Mouse (Mus musculus): ENCODE measurements at regions not wholly inside any gene's neighbourhood (a gene's known extent, or its start where the extent isn't known, plus 50 kb on each side); places are given as distances from the start of the nearest gene placed in this dataset.

DNA sequence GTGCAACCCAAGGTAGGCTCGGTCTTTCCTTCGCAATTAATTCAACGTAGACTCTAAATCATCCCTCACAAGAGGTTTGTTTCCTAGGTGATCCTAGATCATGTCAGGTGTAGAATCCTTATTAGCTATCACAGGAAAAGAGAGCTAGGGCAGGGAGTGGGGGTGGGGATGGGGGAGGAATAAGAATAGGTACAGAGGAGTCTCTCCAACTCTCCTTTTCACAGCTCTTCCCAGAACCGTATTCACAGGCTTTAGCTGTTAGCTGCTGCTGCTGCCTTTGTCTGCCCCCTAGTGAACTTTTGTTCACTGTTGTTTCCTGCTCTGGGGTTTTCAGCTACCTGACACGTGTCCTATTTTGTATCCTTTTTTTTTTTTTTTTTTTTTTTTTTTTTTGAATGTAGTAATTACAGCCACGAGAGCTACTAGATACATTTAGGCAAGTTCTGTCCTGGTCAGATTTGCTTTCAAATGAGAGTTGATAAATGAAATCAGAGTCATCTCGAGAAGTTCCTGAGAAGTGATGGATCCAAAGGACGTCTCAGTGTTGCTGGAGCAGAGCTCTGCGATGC is 131.7 kb upstream of the Nrsn1 start:
- Histone ChIP-seq H3K9me3 (ENCODE audit: control insufficient read depth, low read length) (no peaks in the 10 kb centered on the region), H3K9ac (ENCODE audit: low read length) (no peak overlapping the region), H3K4me1 (replicated peaks; ENCODE audit: control insufficient read depth, insufficient read depth, low read length) (peaks cover 4% of the 10 kb centered on the region; the same call in 1 of the 2 replicates), H3K36me3 (ENCODE audit: control insufficient read depth, insufficient read depth, low read length) (no peaks in the 10 kb centered on the region), H3K27me3 (ENCODE audit: control insufficient read depth, insufficient read depth, low read length) (no peaks in the 10 kb centered on the region; the same call in 1 of the 2 replicates), H3K4me3 (ENCODE audit: low read depth, low read length) (no peak overlapping the region), H3K27ac (ENCODE audit: low read depth, low read length) (peak overlapping the region; percentile 33; the same call in 1 of the 2 replicates), H3K4me2 (ENCODE audit: low read depth, low read length, severe bottlenecking) (no peak overlapping the region)
- DNase-seq (ENCODE audit: low spot score) = no peak
- 31% methylated on average over 9 of the region's 9 CpGs for WGBS
- peak; percentile 45; the same call in 1 of the 2 replicates for ATAC-seq (replicated peaks; ENCODE audit: low FRiP score)

DNA sequence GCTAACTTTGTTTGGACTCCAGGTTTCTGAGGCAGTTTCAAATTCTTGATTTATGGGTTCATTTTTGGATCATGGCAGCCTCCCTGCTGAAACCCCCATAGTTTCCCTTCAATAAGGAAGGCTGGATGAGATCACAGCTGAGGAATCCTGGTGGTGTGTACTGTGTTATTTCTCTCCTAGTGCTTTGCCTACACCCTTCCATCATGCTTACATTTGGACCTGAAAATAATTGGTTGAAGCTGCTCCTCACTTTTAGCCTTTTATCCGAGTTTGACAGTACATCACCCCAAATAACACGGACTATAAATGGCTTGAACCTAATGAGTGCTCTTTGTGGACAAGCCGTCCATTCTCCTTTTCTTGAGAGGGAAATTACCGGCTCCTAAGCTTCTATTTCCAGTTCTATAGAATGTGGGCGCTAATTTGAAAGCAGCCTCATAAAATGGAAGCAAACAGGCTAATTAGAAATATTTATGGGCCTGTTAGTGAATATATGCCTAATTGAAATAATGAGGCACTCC is 122.5 kb upstream of the Nrsn1 start:
- no peak overlapping the region for H3K4me2 ChIP-seq (ENCODE audit: low read depth, low read length, severe bottlenecking)
- H3K27ac ChIP-seq (ENCODE audit: low read depth, low read length) = no peak overlapping the region
- H3K36me3 ChIP-seq (ENCODE audit: control insufficient read depth, insufficient read depth, low read length) = no peaks in the 10 kb centered on the region
- no peaks in the 10 kb centered on the region for H3K4me1 ChIP-seq (replicated peaks; ENCODE audit: control insufficient read depth, insufficient read depth, low read length)
- 38% methylated on average over 5 of the region's 5 CpGs for WGBS
- ATAC-seq (replicated peaks; ENCODE audit: low FRiP score) (peak; percentile 92), DNase-seq (ENCODE audit: low spot score) (no peak)
- no peaks in the 10 kb centered on the region for H3K9me3 ChIP-seq (ENCODE audit: control insufficient read depth, low read length)
- no peak overlapping the region for H3K9ac ChIP-seq (ENCODE audit: low read length)
- peaks cover 6% of the 10 kb centered on the region; the same call in 1 of the 2 replicates for H3K27me3 ChIP-seq (ENCODE audit: control insufficient read depth, insufficient read depth, low read length)
- no peak overlapping the region for H3K4me3 ChIP-seq (ENCODE audit: low read depth, low read length)

GRCm38 (mm10) chr13:25362627-25362967 is 92.3 kb upstream of the Nrsn1 start:
- DNase-seq (ENCODE audit: low spot score) (no peak), ATAC-seq (replicated peaks; ENCODE audit: low FRiP score) (no peak)
- 70% methylated on average over 4 of the region's 4 CpGs for WGBS
- Histone ChIP-seq H3K9me3 (ENCODE audit: control insufficient read depth, low read length) (no peaks in the 10 kb centered on the region), H3K27ac (ENCODE audit: low read depth, low read length) (no peak overlapping the region), H3K27me3 (ENCODE audit: control insufficient read depth, insufficient read depth, low read length) (no peaks in the 10 kb centered on the region), H3K9ac (ENCODE audit: low read length) (no peak overlapping the region), H3K36me3 (ENCODE audit: control insufficient read depth, insufficient read depth, low read length) (no peaks in the 10 kb centered on the region), H3K4me3 (ENCODE audit: low read depth, low read length) (no peak overlapping the region), H3K4me2 (ENCODE audit: low read depth, low read length, severe bottlenecking) (no peak overlapping the region), H3K4me1 (replicated peaks; ENCODE audit: control insufficient read depth, insufficient read depth, low read length) (no peaks in the 10 kb centered on the region)

- WGBS = 50% methylated on average over 7 of the region's 7 CpGs
Measured at GRCm38 (mm10) chr13:25361850-25362626, 91.7 kb upstream of the Nrsn1 start.

GRCm38 (mm10) chr13:25347558-25347957 is 77.3 kb upstream of the Nrsn1 start:
- 54% methylated on average over 5 of the region's 5 CpGs for WGBS

More at GRCm38 (mm10) chr13:25361850-25362626, 91.7 kb upstream of the Nrsn1 start:
- H3K36me3 ChIP-seq (ENCODE audit: control insufficient read depth, insufficient read depth, low read length) = no peaks in the 10 kb centered on the region
- H3K27me3 ChIP-seq (ENCODE audit: control insufficient read depth, insufficient read depth, low read length) = no peaks in the 10 kb centered on the region
- H3K4me1 ChIP-seq (replicated peaks; ENCODE audit: control insufficient read depth, insufficient read depth, low read length) = no peaks in the 10 kb centered on the region
- ATAC-seq (replicated peaks; ENCODE audit: low FRiP score) (no peak), DNase-seq (ENCODE audit: low spot score) (no peak)
- H3K9ac ChIP-seq (ENCODE audit: low read length) = no peak overlapping the region
- H3K4me2 ChIP-seq (ENCODE audit: low read depth, low read length, severe bottlenecking) = no peak overlapping the region
- no peak overlapping the region for H3K27ac ChIP-seq (ENCODE audit: low read depth, low read length)
- H3K9me3 ChIP-seq (ENCODE audit: control insufficient read depth, low read length) = no peaks in the 10 kb centered on the region
- no peak overlapping the region for H3K4me3 ChIP-seq (ENCODE audit: low read depth, low read length)

DNA sequence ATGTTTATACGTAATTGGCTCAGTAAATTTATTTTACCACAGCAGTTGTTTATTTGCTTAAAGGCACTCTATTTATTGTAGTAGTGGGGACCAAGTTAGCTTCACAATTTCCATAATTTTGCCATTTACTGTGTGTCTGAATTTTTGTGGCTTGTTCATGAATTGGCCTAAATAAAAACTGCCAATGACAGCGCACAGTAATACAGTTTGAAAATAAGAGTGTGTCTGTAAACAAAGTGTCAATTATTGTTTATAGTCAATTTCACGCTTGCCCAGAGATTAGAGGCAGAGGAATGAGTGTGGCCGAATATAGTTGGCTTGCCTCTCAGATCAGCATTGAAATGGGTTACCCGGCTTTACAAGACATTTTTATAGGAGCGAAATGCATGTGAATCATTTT is 73.0 kb upstream of the Nrsn1 start:
- WGBS = 91% methylated on average over 6 of the region's 6 CpGs
- Histone ChIP-seq H3K36me3 (ENCODE audit: control insufficient read depth, insufficient read depth, low read length) (no peaks in the 10 kb centered on the region), H3K9me3 (ENCODE audit: control insufficient read depth, low read length) (no peaks in the 10 kb centered on the region), H3K27me3 (ENCODE audit: control insufficient read depth, insufficient read depth, low read length) (no peaks in the 10 kb centered on the region), H3K9ac (ENCODE audit: low read length) (no peak overlapping the region), H3K4me2 (ENCODE audit: low read depth, low read length, severe bottlenecking) (no peak overlapping the region), H3K4me3 (ENCODE audit: low read depth, low read length) (no peak overlapping the region), H3K4me1 (replicated peaks; ENCODE audit: control insufficient read depth, insufficient read depth, low read length) (no peaks in the 10 kb centered on the region), H3K27ac (ENCODE audit: low read depth, low read length) (no peak overlapping the region)
- ATAC-seq (replicated peaks; ENCODE audit: low FRiP score) (no peak), DNase-seq (ENCODE audit: low spot score) (no peak)

More at GRCm38 (mm10) chr13:25347558-25347957, 77.3 kb upstream of the Nrsn1 start:
- no peak overlapping the region for H3K4me2 ChIP-seq (ENCODE audit: low read depth, low read length, severe bottlenecking)
- no peaks in the 10 kb centered on the region for H3K4me1 ChIP-seq (replicated peaks; ENCODE audit: control insufficient read depth, insufficient read depth, low read length)
- H3K4me3 ChIP-seq (ENCODE audit: low read depth, low read length) = no peak overlapping the region
- H3K27me3 ChIP-seq (ENCODE audit: control insufficient read depth, insufficient read depth, low read length) = no peaks in the 10 kb centered on the region
- H3K9ac ChIP-seq (ENCODE audit: low read length) = no peak overlapping the region
- H3K9me3 ChIP-seq (ENCODE audit: control insufficient read depth, low read length) = no peaks in the 10 kb centered on the region
- ATAC-seq (replicated peaks; ENCODE audit: low FRiP score) = no peak
- H3K36me3 ChIP-seq (ENCODE audit: control insufficient read depth, insufficient read depth, low read length) = no peaks in the 10 kb centered on the region
- no peak overlapping the region for H3K27ac ChIP-seq (ENCODE audit: low read depth, low read length)
- no peak for DNase-seq (ENCODE audit: low spot score)

- ATAC-seq (replicated peaks; ENCODE audit: low FRiP score) (no peak), DNase-seq (ENCODE audit: low spot score) (no peak)
- Histone ChIP-seq H3K27me3 (ENCODE audit: control insufficient read depth, insufficient read depth, low read length) (no peaks in the 10 kb centered on the region), H3K4me1 (replicated peaks; ENCODE audit: control insufficient read depth, insufficient read depth, low read length) (no peaks in the 10 kb centered on the region), H3K9me3 (ENCODE audit: control insufficient read depth, low read length) (no peaks in the 10 kb centered on the region), H3K9ac (ENCODE audit: low read length) (no peak overlapping the region), H3K4me3 (ENCODE audit: low read depth, low read length) (no peak overlapping the region), H3K4me2 (ENCODE audit: low read depth, low read length, severe bottlenecking) (no peak overlapping the region), H3K36me3 (ENCODE audit: control insufficient read depth, insufficient read depth, low read length) (no peaks in the 10 kb centered on the region), H3K27ac (ENCODE audit: low read depth, low read length) (no peak overlapping the region)
- 89% methylated on average over 1 of the region's 1 CpGs for WGBS
Measured at GRCm38 (mm10) chr13:25341826-25342225, 71.5 kb upstream of the Nrsn1 start.

GRCm38 (mm10) chr13:25333803-25334202 is 63.5 kb upstream of the Nrsn1 start:
- 87% methylated on average over 1 of the region's 1 CpGs for whole genome bisulfite sequencing
- Histone ChIP-seq H3K4me3 (ENCODE audit: low read depth, low read length) (no peak overlapping the region), H3K4me2 (ENCODE audit: low read depth, low read length, severe bottlenecking) (no peak overlapping the region), H3K27me3 (ENCODE audit: control insufficient read depth, insufficient read depth, low read length) (no peaks in the 10 kb centered on the region), H3K9ac (ENCODE audit: low read length) (no peak overlapping the region), H3K36me3 (ENCODE audit: control insufficient read depth, insufficient read depth, low read length) (no peaks in the 10 kb centered on the region), H3K9me3 (ENCODE audit: control insufficient read depth, low read length) (no peaks in the 10 kb centered on the region), H3K4me1 (replicated peaks; ENCODE audit: control insufficient read depth, insufficient read depth, low read length) (no peaks in the 10 kb centered on the region), H3K27ac (ENCODE audit: low read depth, low read length) (no peak overlapping the region)
- DNase-seq (ENCODE audit: low spot score) (no peak), ATAC-seq (replicated peaks; ENCODE audit: low FRiP score) (no peak)

All from forebrain, embryonic 11.5 days (tissue).